Mouse (Mus musculus): ENCODE results near the gene Mthfd1l.
"Not testable (repeated sequence)": the region's sequence is repeated elsewhere in the genome, so short reads cannot be mapped to it uniquely, and the experiment has no call there.

The Mthfd1l gene

GRCm38 (mm10) chr10:4200546-4201104, 227.7 kb downstream of the Mthfd1l start:
- DNase-seq (ENCODE audit: low read depth, low spot score): no peak

- DNase-seq (ENCODE audit: low read depth, low spot score): no peak
Observed at GRCm38 (mm10) chr10:4201141-4201540, 228.2 kb downstream of the Mthfd1l start.

GRCm38 (mm10) chr10:4203651-4204050, 230.7 kb downstream of the Mthfd1l start:
- DNase-seq (ENCODE audit: low read depth, low spot score): not testable (repeated sequence)

GRCm38 (mm10) chr10:4209040-4209439, 236.1 kb downstream of the Mthfd1l start:
- no peak for DNase-seq (ENCODE audit: low read depth, low spot score)

GRCm38 (mm10) chr10:4210313-4211066, 237.6 kb downstream of the Mthfd1l start:
- DNase-seq (ENCODE audit: low read depth, low spot score): no peak

GRCm38 (mm10) chr10:4211067-4211447, 238.1 kb downstream of the Mthfd1l start:
- no peak for DNase-seq (ENCODE audit: low read depth, low spot score)
